Mouse (Mus musculus) T-helper 17 cell (primary cell): ENCODE data around the gene Gm17490.

Experiments
- in situ Hi-C, 2 experiments: fragments of 300-600 bp; cut with MboI, MseI; formaldehyde crosslinking; loops; 1 replicate in 1 of 2; 2 replicates in 1 of 2; pipeline ENCODE4 v1.15.1; 2025; ENCODE audit warnings: high pct_unique_total_duplicates in 2 of 2

Gene Gm17490

GRCm38 (mm10) chr2:11625890-11626289 lies at the start of gene Gm17490:
Gm17490 (minus strand) TSS chr2:11626264.
- in situ Hi-C loops: loop anchor here in 1 of 2 experiments (25.0 kb wide), 2 partner anchors 1786 to 1936 kb away; partner anchors contain the start of gene Vim

- in situ Hi-C loops: no loop called here
These were observed 46.1 kb upstream of the Gm17490 start for GRCm38 (mm10) chr2:11672144-11672543.

- in situ Hi-C loops: loop anchor here (10.0 kb wide), 2 partner anchors 61 to 1611 kb away; partner anchors contain the start of gene Rbm17 (in 2 of the 2)
These were observed 39.3 kb upstream of the Gm17490 start for GRCm38 (mm10) chr2:11665326-11665725.

- in situ Hi-C loops: loop anchor here (10.0 kb wide), 2 partner anchors 60 to 1610 kb away; partner anchors contain the start of gene Rbm17 (in 2 of the 2)
These were observed 38.7 kb upstream of the Gm17490 start for GRCm38 (mm10) chr2:11664806-11665205.

GRCm38 (mm10) chr2:11664367-11664766 lies 38.3 kb upstream of the Gm17490 start:
- in situ Hi-C loops: loop anchor here (10.0 kb wide), 2 partner anchors 60 to 1610 kb away; partner anchors contain the start of gene Rbm17 (in 2 of the 2)

GRCm38 (mm10) chr2:11663961-11664360 lies 37.9 kb upstream of the Gm17490 start:
- in situ Hi-C loops: loop anchor here (10.0 kb wide), 2 partner anchors 59 to 1609 kb away; partner anchors contain the start of gene Rbm17 (in 2 of the 2)

GRCm38 (mm10) chr2:11662907-11663230 lies 36.8 kb upstream of the Gm17490 start:
- in situ Hi-C loops: loop anchor here (10.0 kb wide), 2 partner anchors 58 to 1608 kb away; partner anchors contain the start of gene Rbm17 (in 2 of the 2)

GRCm38 (mm10) chr2:11662143-11662906 lies 36.3 kb upstream of the Gm17490 start:
- in situ Hi-C loops: loop anchor here (10.0 kb wide), 2 partner anchors 58 to 1608 kb away; partner anchors contain the start of gene Rbm17 (in 2 of the 2)

GRCm38 (mm10) chr2:11659263-11659662 lies 33.2 kb upstream of the Gm17490 start:
- in situ Hi-C loops: no loop called here

GRCm38 (mm10) chr2:11657581-11657980 lies 31.5 kb upstream of the Gm17490 start:
- in situ Hi-C loops: no loop called here

- in situ Hi-C loops: no loop called here
These were observed 29.2 kb upstream of the Gm17490 start for GRCm38 (mm10) chr2:11654990-11655931.

- in situ Hi-C loops: no loop called here
These were observed 27.7 kb upstream of the Gm17490 start for GRCm38 (mm10) chr2:11653780-11654179.

GRCm38 (mm10) chr2:11653330-11653729 lies 27.3 kb upstream of the Gm17490 start:
- in situ Hi-C loops: no loop called here

GRCm38 (mm10) chr2:11652780-11653179 lies 26.7 kb upstream of the Gm17490 start:
- in situ Hi-C loops: no loop called here

- in situ Hi-C loops: no loop called here
These were observed 26.1 kb upstream of the Gm17490 start for GRCm38 (mm10) chr2:11652196-11652595.

GRCm38 (mm10) chr2:11651476-11651875 lies 25.4 kb upstream of the Gm17490 start:
- in situ Hi-C loops: no loop called here

GRCm38 (mm10) chr2:11645297-11645696 lies 19.2 kb upstream of the Gm17490 start:
- in situ Hi-C loops: loop anchor here (10.0 to 25.0 kb wide), 3 partner anchors 450 to 1917 kb away; partner anchors contain the start of gene Vim (in 1 of the 2)

GRCm38 (mm10) chr2:11644057-11644456 lies 18.0 kb upstream of the Gm17490 start:
- in situ Hi-C loops: loop anchor here (5.0 to 25.0 kb wide), 4 partner anchors 37 to 1918 kb away; partner anchors contain the start of gene Vim (in 1 of the 2)

- in situ Hi-C loops: loop anchor here (5.0 to 25.0 kb wide), 4 partner anchors 35 to 1920 kb away; partner anchors contain the start of gene Vim (in 1 of the 2)
These were observed 16.4 kb upstream of the Gm17490 start, which contains the start of gene Il2ra for GRCm38 (mm10) chr2:11642451-11642941. Il2ra (plus strand) TSS chr2:11642807.

- in situ Hi-C loops: loop anchor here (10.0 to 25.0 kb wide), 3 partner anchors 482 to 1925 kb away; partner anchors contain the start of gene Vim (in 1 of the 2)
These were observed 11.1 kb upstream of the Gm17490 start for GRCm38 (mm10) chr2:11637115-11637514.

- in situ Hi-C loops: loop anchor here (10.0 to 25.0 kb wide), 3 partner anchors 481 to 1926 kb away; partner anchors contain the start of gene Vim (in 1 of the 2)
These were observed 10.0 kb upstream of the Gm17490 start for GRCm38 (mm10) chr2:11636138-11636480.
